Mouse (Mus musculus): ENCODE results near the gene Filip1l. TPM values are rescaled to one million over a fixed set of nuclear protein-coding genes. Genes with fewer than 3 reads are reported as not detected.
A peak's percentile ranks its signal among the peaks of the same experiment; 100 is the strongest.

Filip1l gene
- polyA plus RNA-seq, 1 experiment from 2014 or later, result 24.3 TPM

- no peak overlapping the region for H3K27ac ChIP-seq (replicated peaks; ENCODE audit: low read depth, low read length)
- H3K27me3 ChIP-seq (ENCODE audit: control insufficient read depth, insufficient read depth, low read length), result no peaks in the 10 kb centered on the region
- no peak overlapping the region for H3K4me2 ChIP-seq (ENCODE audit: low read depth, severe bottlenecking)
- no peaks in the 10 kb centered on the region for H3K9me3 ChIP-seq (ENCODE audit: control insufficient read depth, low read length)
- no peaks in the 10 kb centered on the region for H3K4me1 ChIP-seq (ENCODE audit: control insufficient read depth, insufficient read depth, low read length)
- DNase-seq (ENCODE audit: low spot score) (no peak), ATAC-seq (ENCODE audit: insufficient number of reproducible peaks, low FRiP score, low TSS enrichment, low read depth) (no peak)
- WGBS, result 83% methylated on average over 4 of the region's 4 CpGs
- H3K36me3 ChIP-seq (ENCODE audit: control insufficient read depth, insufficient read depth, low read length), result no peaks in the 10 kb centered on the region
- no peak overlapping the region for H3K4me3 ChIP-seq (ENCODE audit: low read depth, low read length)
- no peak overlapping the region for H3K9ac ChIP-seq (ENCODE audit: low read length)
Observed at GRCm38 (mm10) chr16:57597295-57597957, 244.5 kb downstream of the Filip1l start.

DNA sequence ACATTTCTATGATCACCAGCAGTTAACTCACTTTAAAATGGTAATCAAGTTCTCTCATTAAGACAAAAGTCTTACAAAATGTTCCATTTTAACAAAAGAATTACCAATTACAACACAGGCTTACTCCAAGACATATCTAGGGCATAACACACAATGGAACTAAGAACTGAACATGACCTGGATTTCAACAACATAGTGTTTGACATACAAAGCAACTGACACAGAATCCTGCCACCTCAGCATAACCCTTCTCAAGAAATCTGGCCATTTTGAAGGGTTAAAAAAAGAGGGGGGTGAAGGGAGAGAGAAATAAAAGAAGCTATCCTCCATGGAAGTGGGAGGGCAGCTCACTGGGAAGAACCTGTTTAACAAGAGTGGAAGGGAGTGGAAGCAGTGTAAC, 248.1 kb downstream of the Filip1l start:
- ATAC-seq (ENCODE audit: insufficient number of reproducible peaks, low FRiP score, low TSS enrichment, low read depth), result no peak
- no peaks in the 10 kb centered on the region for H3K27me3 ChIP-seq (ENCODE audit: control insufficient read depth, insufficient read depth, low read length)
- H3K9ac ChIP-seq (ENCODE audit: low read length), result no peak overlapping the region
- H3K4me1 ChIP-seq (ENCODE audit: control insufficient read depth, insufficient read depth, low read length), result no peaks in the 10 kb centered on the region
- no peak overlapping the region for H3K4me2 ChIP-seq (ENCODE audit: low read depth, severe bottlenecking)
- no peaks in the 10 kb centered on the region for H3K9me3 ChIP-seq (ENCODE audit: control insufficient read depth, low read length)
- no peak overlapping the region for H3K27ac ChIP-seq (replicated peaks; ENCODE audit: low read depth, low read length)
- no peak overlapping the region for H3K4me3 ChIP-seq (ENCODE audit: low read depth, low read length)
- no peak for DNase-seq (ENCODE audit: low spot score)
- H3K36me3 ChIP-seq (ENCODE audit: control insufficient read depth, insufficient read depth, low read length), result no peaks in the 10 kb centered on the region

GRCm38 (mm10) chr16:57606444-57607227, 253.7 kb downstream of the Filip1l start, which contains the start of gene Cmss1:
Gene Cmss1 (minus strand): TSS chr16:57606864.
- Histone ChIP-seq H3K27me3 (ENCODE audit: control insufficient read depth, insufficient read depth, low read length) (no peaks in the 10 kb centered on the region), H3K4me1 (ENCODE audit: control insufficient read depth, insufficient read depth, low read length) (0 out of 2 replicates have a peak, but pooled peaks cover 3% of the 10 kb centered on the region), H3K4me2 (ENCODE audit: low read depth, severe bottlenecking) (peak within 1 kb of the TSS; percentile 49), H3K4me3 (ENCODE audit: low read depth, low read length) (peak within 1 kb of the TSS; percentile 87), H3K36me3 (ENCODE audit: control insufficient read depth, insufficient read depth, low read length) (no peaks in the 10 kb centered on the region), H3K27ac (replicated peaks; ENCODE audit: low read depth, low read length) (no peak within 1 kb of the TSS), H3K9ac (ENCODE audit: low read length) (peak within 1 kb of the TSS; percentile 59), H3K9me3 (ENCODE audit: control insufficient read depth, low read length) (no peaks in the 10 kb centered on the region)
- under 1% methylated on average over 64 of the region's 64 CpGs for WGBS
- ATAC-seq (ENCODE audit: insufficient number of reproducible peaks, low FRiP score, low TSS enrichment, low read depth) (peak; percentile 88), DNase-seq (ENCODE audit: low spot score) (peak; percentile 95)

DNA sequence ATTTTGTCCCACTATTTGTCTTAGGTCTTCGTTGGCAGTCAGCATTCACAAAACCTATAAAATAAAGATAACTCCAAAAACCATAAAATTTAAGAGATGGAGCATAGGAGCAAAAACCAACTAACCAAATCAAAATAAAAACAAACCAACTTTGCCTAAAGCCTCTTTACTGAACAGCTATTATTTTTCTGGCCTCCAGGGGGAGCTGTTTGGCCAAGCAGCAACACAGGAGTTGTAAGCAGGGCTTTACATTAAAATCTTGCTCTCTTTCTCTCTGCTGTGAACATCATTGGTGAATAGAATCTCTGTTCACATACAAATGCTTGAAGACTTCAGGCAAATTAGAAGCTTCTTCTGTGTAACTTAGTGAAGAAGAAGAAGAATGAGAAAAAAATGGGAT, 258.9 kb downstream of the Filip1l start:
- H3K4me2 ChIP-seq (ENCODE audit: low read depth, severe bottlenecking), result no peak overlapping the region
- H3K36me3 ChIP-seq (ENCODE audit: control insufficient read depth, insufficient read depth, low read length), result no peaks in the 10 kb centered on the region
- H3K4me1 ChIP-seq (ENCODE audit: control insufficient read depth, insufficient read depth, low read length), result 0 out of 2 replicates have a peak, but pooled peaks cover 3% of the 10 kb centered on the region
- DNase-seq (ENCODE audit: low spot score), result peak; percentile 43
- H3K27me3 ChIP-seq (ENCODE audit: control insufficient read depth, insufficient read depth, low read length), result no peaks in the 10 kb centered on the region
- WGBS, result 0% methylated on average over 1 of the region's 1 CpGs
- no peak overlapping the region for H3K27ac ChIP-seq (replicated peaks; ENCODE audit: low read depth, low read length)
- no peak overlapping the region for H3K9ac ChIP-seq (ENCODE audit: low read length)
- H3K9me3 ChIP-seq (ENCODE audit: control insufficient read depth, low read length), result no peaks in the 10 kb centered on the region
- ATAC-seq (ENCODE audit: insufficient number of reproducible peaks, low FRiP score, low TSS enrichment, low read depth), result no peak
- no peak overlapping the region for H3K4me3 ChIP-seq (ENCODE audit: low read depth, low read length)

Other genes with a start within 250 kb of the Filip1l start
- 62.3 and 72.1 TPM in 2 replicates for gene Tomm70a, start 231.4 kb upstream of the Filip1l start, polyA plus RNA-seq (2014; fragmentation: Nextera tagmentation; extraction: Ambion mirVana)
- gene Nit2, start 185.8 kb upstream of the Filip1l start, polyA plus RNA-seq (2014; fragmentation: Nextera tagmentation; extraction: Ambion mirVana), result 70.0 and 71.5 TPM in 2 replicates
- 25.8 and 26.0 TPM in 2 replicates for gene Tbc1d23, start 121.6 kb upstream of the Filip1l start, polyA plus RNA-seq (2014; fragmentation: Nextera tagmentation; extraction: Ambion mirVana)
- 0.10 and 0.13 TPM in 2 replicates for gene Tmem30c, start 60.2 kb upstream of the Filip1l start, polyA plus RNA-seq (2014; fragmentation: Nextera tagmentation; extraction: Ambion mirVana)